Mouse (Mus musculus) ovary, postnatal 10 days (tissue): ENCODE measurements around the gene Dync1i1.

Experiments used
- DNase-seq: peaks from one replicate; pipeline ENCODE4 v3.0.0; 2022; ENCODE audit warnings: low spot score

Dync1i1 gene

GRCm38 (mm10) chr6:5858901-5859598 is 133.6 kb downstream of the Dync1i1 start:
- DNase-seq = no peak

- DNase-seq = no peak
Measured at GRCm38 (mm10) chr6:5859630-5860029, 134.2 kb downstream of the Dync1i1 start.

- DNase-seq = no peak
Measured at GRCm38 (mm10) chr6:5866091-5866490, 140.7 kb downstream of the Dync1i1 start.

GRCm38 (mm10) chr6:5867221-5867620 is 141.8 kb downstream of the Dync1i1 start:
- DNase-seq = no peak

- no peak for DNase-seq
Measured at GRCm38 (mm10) chr6:5871060-5871459, 145.6 kb downstream of the Dync1i1 start.

- DNase-seq = no peak
Measured at GRCm38 (mm10) chr6:5871581-5872298, 146.3 kb downstream of the Dync1i1 start.

GRCm38 (mm10) chr6:5889341-5889740 is 163.9 kb downstream of the Dync1i1 start:
- DNase-seq = no peak

GRCm38 (mm10) chr6:5911295-5911694 is 185.9 kb downstream of the Dync1i1 start:
- no peak for DNase-seq

GRCm38 (mm10) chr6:5915028-5915427 is 189.6 kb downstream of the Dync1i1 start:
- no peak for DNase-seq

- no peak for DNase-seq
Measured at GRCm38 (mm10) chr6:5920670-5921069, 195.2 kb downstream of the Dync1i1 start.

GRCm38 (mm10) chr6:5922676-5923075 is 197.2 kb downstream of the Dync1i1 start:
- no peak for DNase-seq

GRCm38 (mm10) chr6:5923148-5923547 is 197.7 kb downstream of the Dync1i1 start:
- DNase-seq = no peak

- no peak for DNase-seq
Measured at GRCm38 (mm10) chr6:5930140-5930539, 204.7 kb downstream of the Dync1i1 start.

- no peak for DNase-seq
Measured at GRCm38 (mm10) chr6:5935587-5936353, 210.3 kb downstream of the Dync1i1 start.

GRCm38 (mm10) chr6:5949812-5950392 is 224.5 kb downstream of the Dync1i1 start:
- DNase-seq = no peak

GRCm38 (mm10) chr6:5956316-5956913 is 231.0 kb downstream of the Dync1i1 start:
- no peak for DNase-seq

GRCm38 (mm10) chr6:5960728-5961127 is 235.3 kb downstream of the Dync1i1 start:
- no peak for DNase-seq

- no peak for DNase-seq
Measured at GRCm38 (mm10) chr6:5961960-5962359, 236.5 kb downstream of the Dync1i1 start.

GRCm38 (mm10) chr6:5966376-5966775 is 240.9 kb downstream of the Dync1i1 start:
- DNase-seq = no peak

GRCm38 (mm10) chr6:5966806-5967445 is 241.5 kb downstream of the Dync1i1 start:
- no peak for DNase-seq

- no peak for DNase-seq
Measured at GRCm38 (mm10) chr6:5967545-5967944, 242.1 kb downstream of the Dync1i1 start.

- no peak for DNase-seq
Measured at GRCm38 (mm10) chr6:5969613-5970012, 244.2 kb downstream of the Dync1i1 start.
